Mouse (Mus musculus) layer of hippocampus, adult 9-11 months (tissue): Measurements from ENCODE around the gene Cacng8.
A peak's percentile ranks its signal among the peaks of the same experiment; 100 is the strongest.
"Not testable (repeated sequence)": the region's sequence is repeated elsewhere in the genome, so short reads cannot be mapped to it uniquely, and the experiment has no call there.

Experiments used
- DNase-seq: peaks from one replicate; pipeline ENCODE4 v3.0.0; 2022

The Cacng8 gene

DNA sequence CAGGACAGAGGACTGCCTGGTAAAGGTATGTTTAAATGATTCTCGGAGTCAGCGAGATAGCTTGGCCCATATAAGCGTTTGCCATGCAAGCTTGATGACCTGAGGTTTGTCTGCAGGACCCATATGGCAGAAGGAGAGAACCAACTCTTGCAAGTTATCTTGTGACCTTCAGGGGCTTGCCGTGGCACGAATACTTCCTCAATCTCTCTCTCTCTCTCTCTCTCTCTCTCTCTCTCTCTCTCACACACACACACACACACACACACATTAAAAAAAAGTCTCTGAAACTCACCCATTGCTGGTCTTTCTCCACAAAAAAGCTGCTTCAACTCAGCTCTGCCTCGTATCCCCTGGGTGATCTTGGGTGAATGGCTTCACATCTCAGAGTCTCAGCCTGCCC lies 1.6 kb upstream of the Cacng8 start:
- DNase-seq, result no peak

DNA sequence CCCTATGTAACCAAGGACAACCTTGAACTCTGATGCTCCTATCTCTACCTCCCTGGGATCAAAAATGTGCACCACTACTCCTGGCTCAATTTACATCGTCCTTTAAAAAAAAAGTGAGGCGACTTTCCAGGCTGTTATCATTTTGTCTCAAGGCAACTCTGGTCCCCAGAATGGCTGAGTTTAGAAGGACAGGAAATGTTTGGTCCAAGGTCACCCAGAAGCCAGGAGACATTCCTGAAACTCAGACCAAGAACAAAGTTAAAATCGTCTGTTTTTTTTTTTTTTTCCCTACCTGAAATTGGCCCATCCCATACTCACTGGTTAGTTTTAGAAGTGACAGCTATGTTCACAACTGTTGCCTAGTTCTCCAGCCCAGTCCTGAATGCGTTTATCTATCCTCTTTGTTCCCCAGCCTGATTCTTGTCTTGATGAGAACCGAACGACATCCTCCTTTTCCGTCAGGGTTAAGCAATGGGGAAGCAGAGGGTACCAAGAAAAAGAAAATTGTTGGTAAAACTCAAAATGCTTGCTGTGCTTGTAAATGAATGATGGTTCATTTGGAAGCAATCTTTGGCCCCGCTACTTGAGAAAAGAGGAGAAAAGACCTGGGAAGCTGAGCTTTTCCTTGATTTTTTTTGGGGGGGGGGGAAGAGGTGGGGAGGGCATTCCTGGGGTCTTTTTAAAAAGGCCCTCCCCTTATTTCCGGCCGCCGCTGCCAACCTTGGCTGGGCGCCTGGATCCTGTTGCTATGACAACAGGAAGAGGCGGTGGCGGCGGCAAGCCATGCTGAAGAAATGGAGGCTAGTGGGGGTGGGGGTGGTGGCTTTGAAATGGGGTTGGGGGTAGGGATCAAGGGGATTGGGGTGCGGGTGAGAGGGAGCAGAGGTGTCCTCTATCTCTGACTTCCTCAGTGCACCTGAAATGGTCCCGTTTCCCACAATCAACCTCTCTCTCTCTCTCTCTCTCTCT lies 755 bp upstream of the Cacng8 start:
- peak; percentile 70 for DNase-seq

DNA sequence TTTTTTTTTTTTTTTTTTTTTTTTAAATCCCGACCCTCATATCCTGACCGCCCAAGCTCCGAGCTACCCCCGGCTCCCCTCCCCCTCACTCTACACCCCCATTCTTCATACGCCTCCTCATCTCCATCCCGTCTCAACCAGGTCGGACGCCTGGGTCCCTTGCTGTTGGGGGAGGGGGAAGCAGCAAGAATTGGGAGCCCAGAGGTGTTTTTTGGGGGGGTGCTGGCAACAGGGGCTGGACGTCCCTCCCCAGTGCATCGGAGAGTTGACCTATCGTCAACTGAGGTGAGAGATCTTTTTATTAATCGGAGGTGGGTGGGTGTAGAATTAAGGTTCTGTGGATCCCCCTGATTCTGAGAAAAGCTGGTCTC lies 583 bp downstream of the Cacng8 start:
- DNase-seq, result no peak

DNA sequence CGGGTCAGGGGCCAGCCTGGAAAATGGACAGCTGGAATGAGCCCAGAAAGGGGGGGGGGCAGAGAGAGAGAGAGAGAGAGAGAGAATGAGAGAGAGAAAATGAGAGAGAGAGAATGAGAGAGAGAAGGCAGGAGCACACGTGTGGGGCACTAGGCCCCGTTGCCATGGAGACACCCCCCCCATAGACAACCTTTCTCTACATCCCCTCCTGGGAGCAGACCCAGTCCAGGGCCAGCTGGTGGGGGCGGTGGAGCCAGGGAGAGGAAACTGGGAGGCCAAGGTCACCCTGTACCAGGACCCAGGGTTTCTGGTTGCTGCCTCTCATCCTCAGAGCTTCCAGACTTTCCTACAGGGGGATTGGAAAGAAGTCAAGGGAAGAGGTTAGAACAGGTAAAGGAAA lies 1.3 kb downstream of the Cacng8 start:
- no peak for DNase-seq

DNA sequence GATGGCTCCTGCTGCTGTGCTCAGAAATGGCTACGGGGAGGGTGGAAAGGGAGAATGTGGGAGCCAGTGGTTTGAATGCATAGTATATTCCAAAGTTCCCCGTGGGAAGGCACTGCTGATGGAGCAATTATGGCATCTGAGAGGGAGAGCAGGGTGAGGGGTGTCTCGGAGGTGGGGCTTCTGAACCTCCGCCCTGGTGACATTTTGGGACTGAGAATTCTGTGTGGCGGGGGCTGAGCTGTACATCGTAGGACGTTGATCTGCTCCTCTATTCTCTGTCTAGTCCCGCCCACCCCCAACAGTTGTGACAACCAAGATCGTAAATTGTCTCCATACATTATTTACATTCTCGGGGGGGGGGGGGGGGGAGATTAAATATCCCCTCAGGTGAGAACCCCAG lies 6.9 kb downstream of the Cacng8 start:
- no peak for DNase-seq

DNA sequence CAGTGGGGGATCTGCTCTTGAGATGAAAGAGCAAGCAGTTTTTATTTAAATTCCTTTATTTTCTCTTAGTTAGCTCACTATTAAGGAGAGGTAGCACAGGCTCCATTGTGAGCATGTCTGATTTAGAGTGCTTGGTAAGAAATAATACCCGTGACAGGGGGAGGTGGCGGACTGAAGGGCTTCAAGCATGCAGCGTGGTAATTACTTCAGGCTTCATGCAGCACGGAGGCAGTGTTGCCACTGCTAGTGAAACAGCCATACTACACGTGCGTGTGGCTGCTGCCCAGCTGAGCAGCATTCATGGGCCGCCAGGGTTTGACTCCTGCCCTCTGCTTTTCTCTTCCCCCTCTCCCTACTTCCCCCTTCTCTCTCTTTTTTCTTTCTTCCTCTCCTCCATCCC lies 7.3 kb downstream of the Cacng8 start:
- no peak for DNase-seq

DNA sequence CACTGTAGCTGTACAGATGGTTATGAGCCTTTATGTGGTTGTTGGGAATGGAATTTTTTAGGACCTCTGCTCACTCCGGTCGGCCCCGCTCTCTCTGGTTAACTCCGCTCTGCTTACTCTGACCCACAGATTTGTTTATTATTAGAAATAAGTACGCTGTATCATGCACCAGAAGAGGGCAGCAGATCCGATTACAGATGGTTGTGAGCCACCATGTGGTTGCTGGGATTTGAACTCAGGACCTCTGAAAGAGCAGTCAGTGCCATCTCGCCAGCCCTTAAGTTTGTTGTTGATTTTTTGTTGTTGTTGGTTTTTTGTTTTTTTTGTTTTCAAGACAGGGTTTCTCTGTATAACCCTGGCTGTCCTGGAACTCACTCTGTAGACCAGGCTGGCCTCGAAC lies 7.9 kb downstream of the Cacng8 start:
- DNase-seq, result not testable (repeated sequence)

DNA sequence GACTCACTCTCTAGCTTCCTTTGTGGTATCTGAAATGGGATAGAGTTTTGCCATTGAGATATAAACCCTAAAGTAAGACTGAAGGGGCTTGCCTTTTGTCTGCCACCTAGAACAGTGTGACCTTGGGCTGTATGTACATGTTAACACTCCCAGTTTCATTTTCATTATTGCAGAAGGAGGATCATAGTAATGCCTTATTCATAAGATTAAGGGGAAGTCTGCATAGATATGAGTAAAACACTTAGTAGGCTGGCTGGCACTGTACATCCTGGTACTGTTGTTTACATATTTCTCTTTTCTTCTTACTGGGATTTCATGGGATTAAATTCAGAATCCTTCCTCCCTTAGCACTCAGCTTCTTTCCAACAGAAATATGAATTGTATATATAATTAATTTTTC lies 9.5 kb downstream of the Cacng8 start:
- DNase-seq, result no peak

DNA sequence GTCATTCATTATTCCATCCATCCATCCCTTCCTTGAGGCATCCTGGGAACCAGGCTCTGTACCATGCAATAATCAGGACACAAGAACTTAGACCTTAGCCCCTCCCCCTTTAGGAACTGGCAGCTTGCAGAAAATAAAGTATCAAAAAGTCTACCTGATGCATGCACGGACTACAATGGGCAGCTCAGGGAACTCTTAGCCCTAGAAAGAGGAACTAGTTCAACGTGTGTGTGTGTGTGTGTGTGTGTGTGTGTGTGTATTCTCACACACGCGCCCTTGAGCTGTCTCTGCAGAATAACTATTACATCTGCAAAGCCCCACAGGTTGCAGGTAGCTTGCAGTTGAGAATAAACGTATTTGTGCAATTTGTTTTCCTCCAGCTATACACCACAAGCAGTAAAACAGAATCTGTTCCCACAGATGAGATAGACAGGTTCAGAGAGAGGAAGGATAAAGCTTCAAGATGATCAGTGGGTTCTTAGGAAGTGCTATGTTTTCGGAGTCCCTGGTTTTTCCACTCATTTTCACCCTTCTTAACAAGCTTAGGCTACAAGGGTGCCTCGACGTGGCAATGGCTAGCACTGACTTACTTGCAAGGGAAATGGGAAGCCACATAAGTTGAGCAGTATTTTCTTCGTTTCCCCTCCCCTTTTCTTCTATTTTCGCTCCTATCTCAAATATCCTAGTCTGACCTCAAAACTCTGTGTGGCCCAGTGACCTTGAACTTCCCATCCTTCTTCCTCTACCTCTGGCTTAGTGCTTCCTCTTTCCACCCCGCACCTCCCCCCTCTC lies 19.4 kb downstream of the Cacng8 start:
- DNase-seq, result no peak

DNA sequence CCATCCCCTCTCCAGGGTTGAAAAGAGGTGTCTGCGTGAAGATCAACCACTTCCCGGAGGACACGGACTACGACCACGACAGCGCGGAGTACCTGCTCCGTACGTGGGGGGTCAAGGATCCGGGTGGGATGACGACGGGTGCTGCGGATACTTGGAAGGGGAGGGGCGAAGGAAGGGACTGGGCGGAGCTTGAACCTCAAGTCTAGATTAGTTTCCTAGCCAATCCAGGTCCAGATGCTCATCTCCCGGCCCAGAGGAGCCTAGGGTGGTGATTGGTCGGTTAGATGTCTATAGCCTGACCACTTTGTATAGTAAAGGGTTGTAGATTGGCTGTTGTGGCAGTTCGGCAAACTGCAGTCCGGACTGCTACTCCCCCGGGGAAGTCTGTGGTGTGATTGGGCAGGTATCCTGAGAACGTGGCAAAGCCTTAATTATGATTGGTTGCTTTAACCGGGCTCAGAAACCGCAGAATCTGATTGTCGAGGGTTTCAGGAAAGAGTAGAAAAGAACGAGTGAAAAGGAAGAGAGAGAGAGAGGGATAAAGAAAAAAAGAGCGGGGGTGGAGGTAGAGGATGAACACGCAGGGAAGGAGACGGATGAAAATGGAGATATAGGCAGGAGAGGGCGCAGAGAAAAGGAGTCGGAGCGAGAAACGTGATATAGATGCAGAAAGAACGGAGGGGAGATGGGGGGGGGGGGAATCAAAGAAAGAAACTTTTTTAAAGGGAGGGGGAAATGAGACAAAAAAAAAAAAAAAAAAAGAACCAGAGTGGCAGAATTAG lies 20.9 kb downstream of the Cacng8 start:
- peak; percentile 69 for DNase-seq

DNA sequence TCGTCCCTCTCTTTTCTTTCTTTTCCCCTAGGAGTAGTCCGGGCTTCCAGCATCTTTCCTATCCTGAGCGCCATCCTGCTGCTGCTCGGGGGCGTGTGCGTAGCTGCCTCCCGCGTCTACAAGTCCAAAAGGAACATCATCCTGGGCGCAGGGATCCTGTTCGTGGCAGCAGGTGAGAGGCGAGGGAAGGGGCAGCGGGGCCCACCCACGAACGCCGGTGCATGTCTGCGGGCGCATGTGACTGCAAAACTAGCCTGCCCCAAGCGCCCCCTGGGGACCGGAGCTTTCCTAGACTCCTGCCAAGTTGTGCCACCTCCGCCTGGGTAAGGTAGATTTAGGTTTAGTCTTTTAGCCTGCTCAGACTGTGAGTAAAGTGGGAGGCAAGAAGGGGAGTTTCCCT lies 21.6 kb downstream of the Cacng8 start:
- no peak for DNase-seq

DNA sequence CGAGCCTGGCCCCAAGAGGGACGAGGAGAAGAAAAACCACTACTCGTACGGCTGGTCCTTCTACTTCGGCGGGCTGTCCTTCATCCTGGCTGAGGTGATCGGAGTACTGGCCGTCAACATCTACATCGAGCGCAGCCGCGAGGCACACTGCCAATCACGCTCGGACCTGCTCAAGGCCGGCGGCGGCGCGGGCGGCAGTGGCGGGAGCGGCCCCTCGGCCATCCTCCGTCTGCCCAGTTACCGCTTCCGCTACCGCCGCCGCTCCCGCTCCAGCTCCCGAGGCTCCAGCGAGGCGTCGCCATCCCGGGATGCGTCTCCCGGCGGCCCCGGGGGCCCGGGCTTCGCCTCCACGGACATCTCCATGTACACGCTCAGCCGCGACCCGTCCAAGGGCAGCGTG lies 24.4 kb downstream of the Cacng8 start:
- no peak for DNase-seq

DNA sequence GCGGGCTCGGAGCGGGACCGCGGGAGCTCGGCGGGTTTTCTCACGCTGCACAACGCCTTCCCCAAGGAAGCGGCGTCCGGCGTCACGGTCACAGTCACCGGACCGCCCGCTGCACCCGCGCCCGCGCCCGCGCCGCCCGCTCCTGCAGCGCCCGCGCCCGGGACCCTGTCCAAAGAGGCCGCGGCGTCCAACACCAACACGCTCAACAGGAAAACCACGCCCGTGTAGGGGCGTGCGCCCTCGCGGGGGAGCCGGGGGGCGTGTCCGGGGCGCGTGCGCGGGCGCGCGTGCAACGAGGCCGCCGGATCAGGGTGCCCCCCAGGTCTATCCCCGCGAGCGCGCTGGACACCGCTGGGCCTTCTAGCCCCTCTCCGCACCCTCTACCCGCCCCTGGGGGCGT lies 24.9 kb downstream of the Cacng8 start:
- DNase-seq, result no peak

DNA sequence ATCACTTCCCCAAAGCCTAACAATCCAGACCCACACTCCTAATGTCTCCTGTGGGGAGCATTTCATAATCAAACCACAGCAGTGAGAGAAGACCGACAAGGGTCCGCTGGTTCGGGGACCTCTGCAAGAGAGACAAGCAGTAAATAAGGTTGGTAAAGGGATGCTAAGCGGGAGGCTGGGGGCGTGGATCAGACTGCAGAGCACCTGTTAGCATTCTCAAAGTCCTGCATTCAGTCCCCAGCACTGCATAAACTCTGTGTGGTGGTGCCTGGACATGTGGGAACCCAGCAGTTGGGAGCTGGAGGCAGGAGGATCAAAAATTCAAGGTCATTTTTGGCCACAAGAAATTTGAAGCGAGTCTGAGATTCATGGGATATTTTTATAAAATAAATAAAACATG lies 29.5 kb downstream of the Cacng8 start:
- no peak for DNase-seq

DNA sequence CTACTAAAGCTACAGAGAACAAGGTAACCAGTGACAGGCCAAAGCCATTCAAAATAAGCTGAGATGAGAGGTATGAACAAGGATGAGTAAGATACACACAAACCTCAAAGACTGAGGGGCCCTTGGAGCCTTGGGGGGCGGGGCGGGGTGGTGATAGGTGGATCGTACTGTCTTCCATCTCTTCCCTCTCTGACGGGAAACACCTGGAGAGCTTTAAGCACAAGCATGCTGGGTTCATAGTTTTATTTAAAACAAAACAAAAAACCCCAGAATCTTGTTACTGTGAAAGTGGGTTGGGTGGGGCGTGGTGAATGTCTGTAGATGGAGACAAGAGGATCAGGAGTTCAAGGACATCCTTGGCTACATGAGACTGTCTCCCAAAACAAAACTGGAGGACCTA lies 30.0 kb downstream of the Cacng8 start:
- DNase-seq, result no peak

DNA sequence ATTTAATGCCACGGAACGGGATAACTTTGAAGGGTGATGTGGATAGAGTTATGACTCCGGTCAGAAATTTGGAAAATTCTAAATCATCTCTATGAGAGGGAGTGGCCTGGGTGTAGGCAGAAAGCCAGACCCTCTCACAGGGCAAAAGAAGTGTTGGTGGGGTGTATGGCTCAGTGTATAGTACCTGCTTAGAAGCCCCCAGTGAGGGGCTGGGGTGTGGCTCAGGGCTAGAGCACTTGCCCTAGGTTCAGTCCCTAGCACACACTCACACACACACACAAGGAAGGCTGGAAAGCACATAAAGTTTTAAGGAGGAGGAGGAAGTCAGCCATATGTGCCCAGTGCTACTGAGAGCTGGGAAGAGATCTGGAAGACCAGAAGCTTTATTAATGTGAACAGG lies 30.8 kb downstream of the Cacng8 start:
- DNase-seq, result no peak

DNA sequence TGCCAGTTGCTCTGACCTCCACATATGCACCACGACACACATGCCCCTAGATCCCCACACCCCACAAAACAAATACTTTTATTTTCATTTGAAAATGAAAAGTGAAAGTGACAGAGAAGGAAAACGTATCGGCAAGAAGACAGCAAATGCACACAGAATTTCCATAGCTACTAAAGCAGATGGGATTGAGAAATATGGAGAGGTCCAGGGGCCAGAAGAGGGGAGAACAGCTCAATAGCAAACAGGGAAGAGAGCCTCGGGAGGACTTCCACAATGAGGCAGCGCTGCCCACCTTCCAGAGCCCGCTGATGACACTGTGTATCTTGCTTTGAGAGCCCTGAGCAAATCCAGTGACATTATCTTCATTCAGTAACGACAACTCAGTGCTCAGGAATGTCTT lies 31.6 kb downstream of the Cacng8 start:
- DNase-seq, result no peak

DNA sequence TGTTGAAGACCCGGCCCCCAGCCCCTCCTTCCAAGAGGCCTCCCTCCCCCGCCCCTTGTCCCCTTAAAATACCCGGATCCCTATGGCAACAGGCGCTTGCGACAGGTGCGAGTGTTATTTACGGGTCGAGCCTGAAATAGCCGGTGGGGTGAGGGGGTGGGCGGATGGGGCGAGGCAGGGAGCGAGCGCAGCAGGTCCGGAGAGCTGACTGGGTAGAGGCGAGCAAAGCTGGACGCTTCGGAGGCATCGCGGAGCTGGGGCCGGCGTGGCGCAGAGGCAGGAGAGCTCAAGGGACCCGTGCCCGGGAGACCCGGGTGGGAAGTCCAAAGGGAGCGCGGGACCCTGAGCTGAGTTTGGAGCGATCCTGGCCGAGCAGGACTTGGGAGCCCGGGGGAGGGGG lies 32.9 kb downstream of the Cacng8 start:
- no peak for DNase-seq

DNA sequence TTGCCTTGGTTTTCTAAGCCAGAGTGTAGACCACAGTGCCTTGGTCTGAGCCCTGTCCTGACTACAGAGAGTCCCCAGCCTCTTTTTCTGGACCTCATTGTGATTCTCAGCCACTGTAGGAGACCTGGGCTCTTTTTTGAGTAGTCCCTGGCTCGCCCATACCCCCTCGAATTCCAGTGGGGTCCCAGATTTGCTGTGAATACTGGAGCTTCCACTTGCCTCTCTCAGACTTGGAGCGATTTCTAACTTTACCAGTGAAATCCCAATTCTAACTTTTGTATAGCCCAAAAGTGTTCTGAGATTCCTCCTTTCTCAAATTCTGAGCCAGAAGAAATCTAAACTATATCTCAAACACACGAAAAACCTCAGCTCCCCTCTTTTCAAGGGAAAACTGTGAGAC lies 33.4 kb downstream of the Cacng8 start, which contains the start of gene Cacng6:
Gene Cacng6 (plus strand): TSS at position 301 of the 400 bp plus-strand sequence.
- no peak for DNase-seq

DNA sequence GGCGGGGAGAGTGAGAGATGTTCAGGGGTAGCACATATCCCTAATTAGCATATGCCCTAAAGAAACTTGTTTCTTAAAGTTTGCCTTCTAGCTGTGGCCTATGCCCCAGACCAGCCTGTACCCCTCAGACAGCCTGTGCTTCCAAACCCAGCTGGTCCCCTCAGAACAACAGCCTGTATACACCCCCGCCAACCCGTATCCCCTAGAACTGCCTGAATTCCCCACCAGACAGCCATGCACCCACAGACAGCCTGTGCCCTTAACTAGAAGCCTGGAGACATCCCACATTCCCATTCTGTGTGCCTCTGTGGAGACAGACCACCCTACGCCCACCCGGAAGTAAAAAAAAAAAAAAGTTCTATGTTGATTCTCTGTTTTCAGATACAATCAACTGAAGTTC lies 34.7 kb downstream of the Cacng8 start:
- peak; percentile 92 for DNase-seq

DNA sequence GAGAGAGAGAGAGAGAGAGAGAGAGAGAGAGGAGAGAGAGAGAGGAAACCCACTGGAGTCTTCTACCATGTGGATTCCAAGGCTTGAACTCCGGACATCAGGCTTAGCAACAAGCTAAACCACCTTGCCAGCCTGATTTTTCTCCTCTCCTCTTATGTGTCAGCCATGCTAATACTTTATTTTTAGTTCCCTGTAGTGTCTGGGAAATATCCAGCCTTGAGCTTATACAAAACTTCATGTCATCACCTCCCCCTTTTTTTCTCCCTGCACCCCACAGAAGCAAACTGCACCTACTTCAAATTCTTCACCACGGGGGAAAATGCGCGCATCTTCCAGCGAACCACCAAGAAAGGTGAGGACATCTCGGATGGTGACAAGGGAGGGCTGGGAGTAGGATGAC lies 39.7 kb downstream of the Cacng8 start:
- DNase-seq, result no peak

DNA sequence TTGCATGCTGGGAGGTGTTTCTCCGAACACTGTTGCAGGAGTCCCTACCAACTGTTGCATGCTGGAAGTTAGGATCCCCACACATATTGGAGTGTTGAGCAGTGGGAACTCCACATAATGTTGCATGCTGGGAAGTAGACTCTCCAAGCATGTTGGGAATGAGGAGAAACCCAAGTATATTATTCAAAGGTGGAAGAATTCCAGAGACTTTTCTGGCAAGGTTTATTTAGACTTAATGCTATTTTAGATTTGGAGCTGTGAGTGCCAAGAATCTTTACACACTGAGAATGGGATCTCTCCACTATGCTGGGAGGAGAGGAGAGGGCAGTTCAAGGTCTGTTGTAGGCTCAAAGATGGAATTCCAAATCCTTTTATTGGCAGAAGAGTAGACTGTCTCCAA lies 41.6 kb downstream of the Cacng8 start:
- no peak for DNase-seq

DNA sequence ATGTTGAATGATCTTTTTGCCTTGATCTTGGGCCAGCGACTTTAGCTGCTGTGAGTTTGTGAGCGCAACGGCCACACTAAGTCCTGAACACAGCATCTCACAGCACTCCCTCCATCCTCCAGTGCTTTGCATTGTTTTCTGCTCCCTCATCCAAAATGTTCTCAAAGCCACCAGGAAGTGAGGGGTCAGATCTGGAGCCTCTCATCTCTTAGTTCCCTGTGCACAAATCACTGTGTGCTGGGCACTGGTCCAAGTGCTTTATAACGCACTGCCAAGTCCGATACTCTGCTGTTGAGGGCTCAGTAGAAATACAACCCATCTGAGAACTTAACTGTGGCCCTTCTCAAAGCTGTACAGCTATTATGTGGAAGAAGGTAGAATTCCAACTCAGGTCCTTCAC lies 47.5 kb downstream of the Cacng8 start:
- no peak for DNase-seq
